Mouse (Mus musculus): ENCODE measurements around the gene Cmss1.

DNA sequence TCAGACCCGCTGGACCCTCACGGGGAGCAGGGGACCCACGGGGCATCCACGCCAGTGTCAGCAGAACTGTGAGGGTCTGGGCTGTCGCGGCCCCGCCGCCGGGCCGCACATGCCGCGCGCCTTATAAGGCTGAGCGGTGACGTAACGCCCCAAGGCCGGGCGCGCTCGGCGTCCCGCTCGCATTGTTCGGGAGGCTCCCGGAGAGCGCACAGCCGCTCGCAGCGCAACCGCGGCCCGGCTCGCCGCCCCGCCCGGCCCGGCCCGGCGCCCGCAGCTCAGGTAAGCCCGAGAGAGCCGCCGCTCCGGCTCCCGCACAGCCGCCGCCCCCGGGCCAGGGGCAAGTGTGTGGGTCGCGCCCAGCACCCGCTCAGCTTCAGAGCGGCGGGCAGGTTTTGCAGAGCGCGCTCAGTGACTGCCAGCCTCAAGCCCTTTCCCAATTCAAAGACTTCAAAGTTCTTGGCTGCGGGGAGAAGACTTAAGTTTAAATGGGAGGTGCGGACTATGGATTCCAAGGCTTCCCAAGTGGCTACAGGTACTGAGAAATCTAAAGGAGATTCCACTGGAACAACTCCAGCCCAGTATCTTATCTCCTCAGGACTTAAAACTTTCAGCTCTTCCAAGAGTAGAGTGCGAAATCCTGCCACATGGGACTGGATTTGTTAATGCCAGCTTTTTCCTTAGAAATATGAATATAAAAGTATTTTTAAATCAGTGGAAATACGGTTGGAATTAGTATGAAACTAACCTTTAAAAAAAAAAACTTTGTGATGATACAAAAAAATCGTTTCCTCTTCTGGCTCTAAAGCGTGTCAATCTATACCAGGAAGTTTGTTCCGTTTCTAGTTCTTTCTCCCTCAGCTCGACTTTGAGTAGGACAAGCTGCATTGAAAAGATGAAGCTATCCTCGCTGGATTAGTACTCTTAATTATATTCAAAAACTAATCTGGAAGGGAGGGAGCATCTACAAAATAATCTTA is 57.3 kb downstream of the Cmss1 start:
- TF ChIP-seq CTCF (IDR thresholded peaks at IDR 0.05; ENCODE audit: insufficient read depth, low read depth, low read length) (no peak), POLR2A (IDR thresholded peaks at IDR 0.05; ENCODE audit: insufficient read depth, low read depth, low read length) (peak; percentile 79)

All from olfactory bulb, adult 2 months (tissue).